Mouse (Mus musculus) liver, postnatal 0 days (tissue): ENCODE measurements at regions not wholly inside any gene's neighbourhood (a gene's known extent, or its start where the extent isn't known, plus 50 kb on each side); places are given as distances from the start of the nearest gene placed in this dataset.
A peak's percentile ranks its signal among the peaks of the same experiment; 100 is the strongest.

Experiments
- ATAC-seq: fragments of 200-750 bp; cut with Nextera tagmentation; 2 replicates; pipeline ENCODE4 v1.8.0; 2017; ENCODE audit warnings: mild to moderate bottlenecking, moderate library complexity
- DNase-seq: peaks from one replicate; pipeline ENCODE4 v3.0.0-alpha.2; 2016
- H3K27ac ChIP-seq: fragments of 300-500 bp; sonication (generic); 2 replicates; pipeline ENCODE4 v1.5.1; 2014; ENCODE audit warnings: antibody characterized with exemption, moderate library complexity, mild to moderate bottlenecking, low read depth
- H3K27me3 ChIP-seq: fragments of 300-500 bp; sonication (generic); 2 replicates; pipeline ENCODE4 v1.6.1; 2014; ENCODE audit warnings: low read length, control low read depth, mixed read lengths; ENCODE audit not compliant: insufficient read depth
- H3K36me3 ChIP-seq: fragments of 300-500 bp; sonication (generic); replicated peaks from 2 replicates; pipeline ENCODE4 v1.6.1; 2014; ENCODE audit warnings: mild to moderate bottlenecking, control low read depth, low read length, moderate library complexity, mixed read lengths; ENCODE audit not compliant: insufficient read depth
- H3K4me1 ChIP-seq: fragments of 300-500 bp; sonication (generic); 2 replicates; pipeline ENCODE4 v1.6.1; 2014; ENCODE audit warnings: antibody characterized with exemption, mild to moderate bottlenecking, control low read depth; ENCODE audit not compliant: insufficient read depth
- H3K4me2 ChIP-seq: fragments of 300-500 bp; sonication (generic); 2 replicates; pipeline ENCODE4 v1.6.1; 2014; ENCODE audit warnings: low read depth, mild to moderate bottlenecking, low read length, moderate library complexity, mixed read lengths
- H3K4me3 ChIP-seq: fragments of 300-500 bp; sonication (generic); 2 replicates; pipeline ENCODE4 v1.5.1; 2014; ENCODE audit warnings: low read depth, low read length
- H3K9ac ChIP-seq: fragments of 300-500 bp; sonication (generic); replicated peaks from 2 replicates; pipeline ENCODE4 v1.6.1; 2014; ENCODE audit warnings: mild to moderate bottlenecking, moderate library complexity
- H3K9me3 ChIP-seq: fragments of 300-500 bp; sonication (generic); 2 replicates; pipeline ENCODE4 v1.6.1; 2016; ENCODE audit warnings: mild to moderate bottlenecking, control low read depth, low read length, mixed read lengths
- CTCF ChIP-seq: sonication (generic); IDR thresholded peaks from 2 replicates; pipeline ENCODE4 v1.5.1; 2016; ENCODE audit warnings: antibody characterized with exemption, low read depth
- EP300 ChIP-seq: IDR thresholded peaks from 2 replicates; pipeline ENCODE4 v1.6.1; 2016; ENCODE audit warnings: antibody characterized with exemption, low read depth, mild to moderate bottlenecking
- WGBS: fragments of 180-500 bp; shearing (Covaris S2); extraction: QIAGEN DNeasy Blood & Tissue Kit; methylation state at CpG from one replicate; pipeline ENCODE4 v1.1.7; 2014; ENCODE audit not compliant: insufficient replicate concordance; 5-methylcytosine and 5-hydroxymethylcytosine counted together

DNA sequence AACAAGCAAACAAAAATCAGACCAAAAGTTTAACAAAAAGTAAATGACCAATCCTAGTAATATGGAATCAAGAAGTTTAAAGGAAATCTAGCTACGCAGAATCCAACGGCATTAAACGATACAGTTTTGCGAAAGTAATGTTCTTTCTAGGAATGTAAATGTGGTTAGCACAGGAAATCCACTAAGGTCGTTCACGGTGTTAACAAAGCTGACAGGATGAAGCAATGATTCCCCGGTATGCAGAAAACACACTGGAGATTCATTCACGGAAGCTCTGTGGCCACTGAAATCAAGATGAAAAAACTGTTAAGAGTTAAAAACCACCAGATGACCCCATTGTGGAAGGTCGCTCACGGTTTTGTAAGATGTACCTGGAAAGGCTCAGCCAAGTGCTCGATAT lies 120.4 kb upstream of the Aldh1a3 start:
- ATAC-seq (no peak), DNase-seq (no peak)
- H3K4me1 ChIP-seq: peaks cover 7% of the 10 kb centered on the region
- no peaks in the 10 kb centered on the region for H3K27me3 ChIP-seq
- no peak overlapping the region for H3K4me3 ChIP-seq
- 38% methylated on average over 11 of the region's 11 CpGs for WGBS
- TF ChIP-seq EP300 (no peak), CTCF (no peak)
- H3K4me2 ChIP-seq: no peak overlapping the region
- H3K9ac ChIP-seq: no peak overlapping the region
- no peak overlapping the region for H3K27ac ChIP-seq
- H3K9me3 ChIP-seq: no peaks in the 10 kb centered on the region
- no peaks in the 10 kb centered on the region for H3K36me3 ChIP-seq

DNA sequence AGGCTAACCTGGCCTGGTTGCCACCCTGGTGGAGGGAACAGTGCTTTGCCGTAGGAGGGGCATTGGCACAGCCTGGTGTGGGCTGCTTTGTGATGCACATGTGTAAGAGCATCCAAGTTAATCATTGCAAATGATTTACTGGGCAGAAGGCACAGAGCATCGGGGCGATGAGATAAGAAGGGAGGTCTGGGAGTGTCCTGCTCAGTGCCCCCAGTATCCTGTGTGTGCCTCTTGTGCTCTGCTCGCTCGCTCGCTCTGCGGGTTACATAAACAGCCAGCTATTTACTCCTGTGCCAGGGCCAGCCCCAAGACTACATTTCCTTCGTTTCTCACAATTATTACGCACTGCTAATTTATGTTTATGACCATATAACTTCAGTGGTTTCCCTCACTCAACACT lies 117.9 kb upstream of the Aldh1a3 start:
- Histone ChIP-seq H3K4me1 (peaks cover 7% of the 10 kb centered on the region), H3K9ac (no peak overlapping the region), H3K36me3 (no peaks in the 10 kb centered on the region), H3K4me3 (no peak overlapping the region), H3K27ac (no peak overlapping the region), H3K27me3 (no peaks in the 10 kb centered on the region), H3K9me3 (no peaks in the 10 kb centered on the region), H3K4me2 (no peak overlapping the region)
- TF ChIP-seq EP300 (no peak), CTCF (no peak)
- WGBS: 60% methylated on average over 9 of the region's 9 CpGs
- DNase-seq (no peak), ATAC-seq (no peak; the same call in 1 of the 2 replicates)

DNA sequence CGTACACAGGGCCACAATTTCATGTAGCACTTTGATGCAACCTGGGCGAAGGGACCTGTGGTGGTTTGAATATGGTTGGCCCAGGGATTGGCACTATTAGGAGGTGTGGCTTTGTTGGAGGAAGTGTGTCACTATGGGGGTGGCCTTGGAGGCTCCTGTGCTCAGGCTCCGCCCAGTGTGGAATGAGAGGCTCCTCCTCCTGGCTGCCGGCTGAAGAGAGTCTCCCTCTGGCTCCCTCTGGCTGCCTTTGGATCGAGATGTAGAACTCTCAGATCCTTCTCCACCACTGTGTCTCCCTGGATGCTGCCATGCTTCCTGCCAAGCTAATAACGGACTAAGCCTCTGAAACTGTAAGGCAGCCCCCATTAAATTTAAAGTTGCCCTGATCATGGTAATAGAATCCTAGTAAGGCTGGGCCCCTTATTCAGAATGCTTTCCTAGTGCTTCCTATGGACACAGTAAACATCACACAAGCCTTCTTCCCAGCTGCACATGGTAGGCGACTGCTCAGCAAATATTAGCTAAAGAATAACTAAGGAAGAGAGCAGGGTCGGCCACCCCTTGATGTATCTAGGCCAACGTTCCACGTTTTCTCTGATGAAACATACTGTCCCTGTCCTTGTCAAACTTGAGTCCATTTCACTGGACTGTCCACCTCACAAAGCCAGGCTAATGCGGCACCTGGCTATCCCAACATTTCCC lies 117.2 kb upstream of the Aldh1a3 start:
- Histone ChIP-seq H3K27me3 (no peaks in the 10 kb centered on the region), H3K36me3 (no peaks in the 10 kb centered on the region), H3K9me3 (no peaks in the 10 kb centered on the region), H3K4me1 (peaks cover 7% of the 10 kb centered on the region), H3K4me2 (no peak overlapping the region), H3K4me3 (no peak overlapping the region), H3K27ac (no peak overlapping the region), H3K9ac (no peak overlapping the region)
- TF ChIP-seq CTCF: no peak
- no peak for TF ChIP-seq EP300
- ATAC-seq (peak; percentile 21; the same call in 1 of the 2 replicates), DNase-seq (no peak)
- WGBS: 67% methylated on average over 11 of the region's 11 CpGs

DNA sequence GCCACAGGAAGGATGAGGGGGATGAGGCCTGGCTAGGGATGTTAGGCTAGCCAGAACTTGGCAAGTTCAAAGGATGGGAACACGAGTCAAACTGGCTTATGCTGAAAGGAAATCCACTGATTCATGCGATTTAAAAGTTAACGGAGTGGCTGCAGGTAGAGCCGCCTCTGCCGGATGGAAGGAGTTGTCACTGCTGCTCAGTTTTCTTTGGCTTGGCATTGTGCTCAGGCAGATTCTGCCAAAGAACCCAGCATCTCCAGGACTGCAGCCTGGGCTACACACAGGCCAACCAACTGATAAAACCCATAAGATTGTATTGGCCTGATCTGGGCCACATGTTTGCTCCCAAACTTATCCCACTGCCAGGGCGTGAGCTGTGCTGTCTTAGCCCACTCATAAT lies 105.3 kb upstream of the Aldh1a3 start:
- Histone ChIP-seq H3K27ac (no peak overlapping the region), H3K9ac (no peak overlapping the region), H3K4me3 (no peak overlapping the region), H3K4me2 (no peak overlapping the region), H3K36me3 (no peaks in the 10 kb centered on the region), H3K27me3 (no peaks in the 10 kb centered on the region), H3K4me1 (no peaks in the 10 kb centered on the region), H3K9me3 (no peaks in the 10 kb centered on the region)
- DNase-seq: no peak
- ATAC-seq: no peak
- TF ChIP-seq CTCF (no peak), EP300 (no peak)
- WGBS: 79% methylated on average over 6 of the region's 6 CpGs

DNA sequence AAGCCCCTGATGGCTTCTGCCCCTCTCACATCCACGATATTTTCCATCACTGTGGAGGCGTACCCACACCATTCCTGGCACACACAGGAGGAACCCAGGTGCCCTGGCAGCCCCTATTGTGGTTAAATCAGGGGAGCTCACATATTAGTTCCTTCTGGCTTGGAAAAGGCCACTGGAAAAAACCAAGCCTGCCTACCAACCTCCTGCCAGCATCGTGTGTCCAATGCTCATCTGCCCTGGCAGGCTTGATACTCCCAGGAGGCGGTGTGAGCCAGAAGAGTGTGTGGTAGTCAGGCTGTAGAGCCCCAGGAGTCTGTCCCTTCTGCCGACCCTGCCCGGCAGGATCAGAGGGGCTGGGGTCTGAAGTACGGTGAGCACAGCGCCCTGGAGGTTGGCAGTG lies 104.7 kb upstream of the Aldh1a3 start:
- no peak for ATAC-seq
- H3K36me3 ChIP-seq: no peaks in the 10 kb centered on the region
- no peak for DNase-seq
- 82% methylated on average over 8 of the region's 8 CpGs for WGBS
- no peak overlapping the region for H3K4me2 ChIP-seq
- H3K4me1 ChIP-seq: no peaks in the 10 kb centered on the region
- H3K27ac ChIP-seq: no peak overlapping the region
- TF ChIP-seq CTCF: no peak
- no peak for TF ChIP-seq EP300
- no peaks in the 10 kb centered on the region for H3K27me3 ChIP-seq
- no peaks in the 10 kb centered on the region for H3K9me3 ChIP-seq
- H3K4me3 ChIP-seq: no peak overlapping the region
- H3K9ac ChIP-seq: no peak overlapping the region

DNA sequence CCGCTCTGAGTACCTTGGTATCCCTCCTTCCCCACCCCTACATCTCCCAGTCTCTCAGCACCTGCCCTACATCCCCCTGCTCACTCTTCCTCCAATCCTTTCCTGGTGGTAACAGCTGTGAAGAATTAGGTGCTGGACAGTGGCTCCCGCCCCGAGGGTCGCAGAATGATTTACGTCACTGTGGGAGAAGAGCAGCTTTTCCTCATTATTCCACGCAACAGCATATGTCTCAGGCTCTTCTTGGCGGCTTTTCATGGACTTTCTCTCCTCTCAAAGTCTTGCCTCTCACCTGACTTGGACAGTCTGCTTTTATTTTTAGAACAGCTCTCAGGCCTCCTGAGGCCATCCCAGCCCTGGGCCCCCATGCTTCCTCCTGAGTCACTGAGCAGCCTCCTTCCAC lies 103.8 kb upstream of the Aldh1a3 start:
- ATAC-seq (no peak), DNase-seq (no peak)
- H3K27ac ChIP-seq: no peak overlapping the region
- H3K4me1 ChIP-seq: no peaks in the 10 kb centered on the region
- 74% methylated on average over 7 of the region's 7 CpGs for WGBS
- no peak for TF ChIP-seq CTCF
- TF ChIP-seq EP300: no peak
- no peak overlapping the region for H3K4me2 ChIP-seq
- no peaks in the 10 kb centered on the region for H3K9me3 ChIP-seq
- H3K27me3 ChIP-seq: no peaks in the 10 kb centered on the region
- H3K9ac ChIP-seq: no peak overlapping the region
- H3K36me3 ChIP-seq: no peaks in the 10 kb centered on the region
- H3K4me3 ChIP-seq: no peak overlapping the region

DNA sequence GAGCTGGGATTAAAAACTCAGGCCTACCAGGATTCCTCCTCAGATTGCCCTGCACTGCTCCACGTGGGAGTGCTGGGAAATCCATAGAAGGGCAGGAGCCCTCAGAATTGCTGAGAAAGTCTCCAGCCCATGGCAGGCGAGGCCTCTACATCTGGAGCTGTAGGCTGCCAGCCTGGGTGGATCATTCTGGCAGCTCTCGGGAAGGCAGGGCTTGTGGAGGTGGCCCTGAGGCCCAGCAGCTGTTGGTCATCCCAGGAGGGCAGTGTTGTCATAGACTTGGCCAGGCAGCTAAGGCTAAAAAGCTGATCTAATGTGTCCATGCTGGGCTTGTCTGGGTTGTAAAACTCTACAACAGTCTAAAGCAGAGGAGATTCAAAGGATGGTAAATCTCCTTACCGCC lies 101.6 kb upstream of the Aldh1a3 start:
- WGBS: 66% methylated on average over 4 of the region's 4 CpGs
- Histone ChIP-seq H3K27ac (no peak overlapping the region), H3K27me3 (no peaks in the 10 kb centered on the region), H3K4me1 (no peaks in the 10 kb centered on the region), H3K4me3 (no peak overlapping the region), H3K9me3 (no peaks in the 10 kb centered on the region), H3K9ac (no peak overlapping the region), H3K4me2 (no peak overlapping the region), H3K36me3 (no peaks in the 10 kb centered on the region)
- no peak for TF ChIP-seq CTCF
- ATAC-seq (no peak), DNase-seq (no peak)
